In the genomic region with DNA sequence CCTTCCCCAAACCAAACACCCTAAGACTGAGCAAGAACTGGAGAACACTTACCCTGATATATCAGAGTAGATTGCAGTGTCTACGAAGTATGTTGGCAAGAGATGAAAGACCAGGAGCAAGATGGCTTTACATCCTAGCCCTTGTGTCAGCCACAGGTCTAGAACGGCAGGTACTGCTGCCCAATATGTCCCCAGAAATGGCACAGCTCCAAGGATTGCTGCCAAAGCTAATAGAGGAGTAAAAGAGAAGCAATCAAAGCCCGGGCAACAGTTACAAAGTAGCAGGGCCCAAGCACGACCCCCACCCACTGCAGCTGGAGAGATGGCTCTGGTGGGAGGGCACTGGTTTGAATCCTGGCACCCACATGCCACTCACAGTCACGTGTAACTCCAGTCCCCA, we compare ENCODE assay signal across 16 mouse cellular contexts. TPM values are rescaled to one million over a fixed set of nuclear protein-coding genes. Genes with fewer than 3 reads are reported as not detected.
DNase-seq lines count a peak whose midpoint lies in the region; ATAC-seq and TF ChIP-seq lines count a peak whose summit lies in the region.
"Had no signal": no experiment of that assay in that cellular context is flagged by ENCODE, and none has a peak within 500 bp of the region (broad histone marks: within the 10 kb centered on the region; RNA-seq: fewer than 3 reads in every experiment).

No protein-coding gene starts in this region.

- no peak overlapping the region for H3K27ac ChIP-seq in liver, postnatal 0 days (ENCODE audit: low read depth)
- H3K27ac ChIP-seq in liver, embryonic 11.5 days (ENCODE audit: low read depth, low read length): no peak overlapping the region
- no peak overlapping the region for H3K27ac ChIP-seq in lung, embryonic 14.5 days (ENCODE audit: low read depth)
- H3K27ac ChIP-seq: forebrain, embryonic 15.5 days; neural tube, embryonic 15.5 days had no signal

- no peaks in the 10 kb centered on the region for H3K4me1 ChIP-seq in liver, postnatal 0 days (ENCODE audit: insufficient read depth)
- 0 out of 2 replicates have a peak, but pooled peaks cover 2% of the 10 kb centered on the region for H3K4me1 ChIP-seq in liver, embryonic 11.5 days (replicated peaks; ENCODE audit: control insufficient read depth, insufficient read depth, low read length)
- H3K4me1 ChIP-seq in lung, embryonic 14.5 days (ENCODE audit: insufficient read depth): no peaks in the 10 kb centered on the region
- H3K4me1 ChIP-seq: forebrain, embryonic 15.5 days; neural tube, embryonic 15.5 days had no signal

- TF ChIP-seq EP300 in liver, postnatal 0 days (IDR thresholded peaks at IDR 0.05; ENCODE audit: low read depth): no peak

- H3K4me3 ChIP-seq in liver, postnatal 0 days (ENCODE audit: low read depth, low read length): no peak overlapping the region
- no peak overlapping the region for H3K4me3 ChIP-seq in liver, embryonic 11.5 days (ENCODE audit: low read depth, low read length)
- H3K4me3 ChIP-seq in lung, embryonic 14.5 days (ENCODE audit: low read depth, low read length): no peak overlapping the region
- H3K4me3 ChIP-seq: forebrain, embryonic 15.5 days; neural tube, embryonic 15.5 days had no signal

- no peak for TF ChIP-seq CTCF in liver, postnatal 0 days (IDR thresholded peaks at IDR 0.05; ENCODE audit: low read depth)
- no peak for TF ChIP-seq CTCF in lung, embryonic 14.5 days (IDR thresholded peaks at IDR 0.05; ENCODE audit: low read depth)

- H3K9me3 ChIP-seq in liver, postnatal 0 days (ENCODE audit: low read length): no peaks in the 10 kb centered on the region
- H3K9me3 ChIP-seq in liver, embryonic 11.5 days (ENCODE audit: control insufficient read depth, low read length): no peaks in the 10 kb centered on the region
- H3K9me3 ChIP-seq in lung, embryonic 14.5 days (ENCODE audit: low read depth, low read length): no peaks in the 10 kb centered on the region
- H3K9me3 ChIP-seq: forebrain, embryonic 15.5 days; G1E; neural tube, embryonic 15.5 days had no signal

- peak; percentile 71 for DNase-seq in cerebellum, postnatal 10 days
- DNase-seq in cerebellum, adult 11-12 months: no peak
- DNase-seq in liver, postnatal 0 days: peak; percentile 62
- DNase-seq in liver, embryonic 11.5 days (ENCODE audit: low spot score): no peak
- peak; percentile 28 for DNase-seq in lung, embryonic 14.5 days
- peak; percentile 68 for DNase-seq in testis, postnatal 10 days (ENCODE audit: low spot score)
- no peak for DNase-seq in spleen, adult 18-20 months
- DNase-seq in gastrocnemius, adult 18-20 months (ENCODE audit: low spot score): no peak
- DNase-seq: gastrocnemius, postnatal 14 days; kidney, adult 8-10 months; right cerebral cortex, adult 18-20 months; thymus, adult 2 months had no signal

- H3K36me3 ChIP-seq in liver, postnatal 0 days (replicated peaks; ENCODE audit: insufficient read depth, low read length): peaks cover 13% of the 10 kb centered on the region
- peaks cover 6% of the 10 kb centered on the region for H3K36me3 ChIP-seq in liver, embryonic 11.5 days (ENCODE audit: control insufficient read depth, insufficient read depth, low read length)
- peaks cover 65% of the 10 kb centered on the region for H3K36me3 ChIP-seq in lung, embryonic 14.5 days (ENCODE audit: insufficient read depth)

- ATAC-seq in liver, postnatal 0 days: no peak
- no peak for ATAC-seq in liver, embryonic 11.5 days (replicated peaks; ENCODE audit: low FRiP score)
- peak; percentile 38; the same call in 1 of the 2 replicates for ATAC-seq in lung, embryonic 14.5 days (ENCODE audit: insufficient read depth)
- ATAC-seq: forebrain, embryonic 15.5 days; hindbrain, embryonic 16.5 days had no signal

- H3K4me2 ChIP-seq in liver, postnatal 0 days (ENCODE audit: low read depth, low read length): no peak overlapping the region
- no peak overlapping the region for H3K4me2 ChIP-seq in liver, embryonic 11.5 days
- H3K4me2 ChIP-seq in lung, embryonic 14.5 days: no peak overlapping the region
- H3K4me2 ChIP-seq: forebrain, embryonic 15.5 days; neural tube, embryonic 15.5 days had no signal

- WGBS in liver, postnatal 0 days (ENCODE audit: insufficient replicate concordance): 64% methylated on average over 5 of the region's 5 CpGs
- WGBS in liver, embryonic 11.5 days: 91% methylated on average over 5 of the region's 5 CpGs
- WGBS in lung, embryonic 14.5 days: 70% methylated on average over 5 of the region's 5 CpGs

- H3K9ac ChIP-seq in liver, postnatal 0 days (replicated peaks): no peak overlapping the region
- H3K9ac ChIP-seq in liver, embryonic 11.5 days (ENCODE audit: low read depth, low read length): no peak overlapping the region
- no peak overlapping the region for H3K9ac ChIP-seq in lung, embryonic 14.5 days
- H3K9ac ChIP-seq: forebrain, embryonic 15.5 days; neural tube, embryonic 15.5 days had no signal

- no peaks in the 10 kb centered on the region for H3K27me3 ChIP-seq in liver, postnatal 0 days (ENCODE audit: insufficient read depth, low read length)
- H3K27me3 ChIP-seq in liver, embryonic 11.5 days (replicated peaks; ENCODE audit: control insufficient read depth, insufficient read depth, low read length): no peaks in the 10 kb centered on the region
- no peaks in the 10 kb centered on the region for H3K27me3 ChIP-seq in lung, embryonic 14.5 days (ENCODE audit: insufficient read depth, low read length)
- H3K27me3 ChIP-seq: forebrain, embryonic 15.5 days; neural tube, embryonic 15.5 days had no signal

RNA-seq across cellular contexts. Expression of gene Ctnnal1, which starts 23.5 kb away (rescaled TPM):
- polyA plus RNA-seq in liver, postnatal 0 days (2015; fragmentation: Nextera tagmentation; extraction: Ambion mirVana): 4.3 and 5.1 TPM in 2 replicates
- 16.5 and 20.0 TPM in 2 replicates for polyA plus RNA-seq in liver, embryonic 11.5 days (2014; fragmentation: Nextera tagmentation; extraction: Ambion mirVana)
- 20.2 and 22.1 TPM in 2 replicates for polyA plus RNA-seq in lung, embryonic 14.5 days (2014; fragmentation: Nextera tagmentation; extraction: Ambion mirVana)
- total RNA-seq in gastrocnemius, adult 18-20 months (2021): 10 to 100 TPM in 1 of 2 experiments, 1 to 10 TPM in 1; 9.2 to 10.0 TPM

RNA-seq across cellular contexts. Expression of gene Tmem245, which starts 58.8 kb away (rescaled TPM):
- 1.3 and 2.0 TPM in 2 replicates for polyA plus RNA-seq in liver, postnatal 0 days (2015; fragmentation: Nextera tagmentation; extraction: Ambion mirVana)
- polyA plus RNA-seq in liver, embryonic 11.5 days (2014; fragmentation: Nextera tagmentation; extraction: Ambion mirVana): 6.4 and 7.2 TPM in 2 replicates
- polyA plus RNA-seq in lung, embryonic 14.5 days (2014; fragmentation: Nextera tagmentation; extraction: Ambion mirVana): 11.7 and 12.9 TPM in 2 replicates
- total RNA-seq in gastrocnemius, adult 18-20 months (2021): 10 to 100 TPM; 19.7 to 21.1 TPM

Comparison
In these comparisons a context has a peak if more than half of its experiments do, and no peak if none do; other contexts are left out.
1. DNase-seq: peak in cerebellum, postnatal 10 days (2 of 2), liver, postnatal 0 days (single experiment), lung, embryonic 14.5 days (single experiment) and testis, postnatal 10 days (single experiment); none in cerebellum, adult 11-12 months (single experiment), liver, embryonic 11.5 days (single experiment), spleen, adult 18-20 months (0 of 2) and gastrocnemius, adult 18-20 months (single experiment).